Mouse (Mus musculus) mouse trophoblast stem cell (cell line): ENCODE data around the gene Ascc1.

ENCODE experiments used
- in situ Hi-C, 2 experiments: fragments of 300-500 bp; cut with MseI, MboI; formaldehyde crosslinking; loops; 2 replicates in 1 of 2; 3 replicates in 1 of 2; pipeline ENCODE4 v1.15.1; 2025

Ascc1 gene

DNA sequence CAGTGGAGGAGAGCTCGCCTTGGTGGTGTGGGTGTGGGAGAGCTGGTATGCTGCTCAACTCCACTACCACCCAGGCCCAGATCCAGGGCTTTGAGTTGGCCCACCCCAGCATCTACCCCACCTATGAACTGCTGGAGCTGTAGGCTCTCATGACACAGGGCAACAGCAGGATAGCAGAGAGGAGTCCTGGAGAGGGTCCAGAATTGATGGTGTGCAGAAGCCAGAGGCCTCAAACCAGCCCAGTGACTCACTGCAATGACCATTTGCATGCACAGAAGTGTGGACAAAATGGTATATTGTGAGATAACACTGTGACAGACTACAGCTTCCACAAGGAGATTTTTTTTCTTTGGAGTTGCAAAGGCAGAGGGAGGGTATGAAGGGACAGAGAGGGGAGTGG, 21.1 kb downstream of the Ascc1 start:
- in situ Hi-C loops: no loop called here

DNA sequence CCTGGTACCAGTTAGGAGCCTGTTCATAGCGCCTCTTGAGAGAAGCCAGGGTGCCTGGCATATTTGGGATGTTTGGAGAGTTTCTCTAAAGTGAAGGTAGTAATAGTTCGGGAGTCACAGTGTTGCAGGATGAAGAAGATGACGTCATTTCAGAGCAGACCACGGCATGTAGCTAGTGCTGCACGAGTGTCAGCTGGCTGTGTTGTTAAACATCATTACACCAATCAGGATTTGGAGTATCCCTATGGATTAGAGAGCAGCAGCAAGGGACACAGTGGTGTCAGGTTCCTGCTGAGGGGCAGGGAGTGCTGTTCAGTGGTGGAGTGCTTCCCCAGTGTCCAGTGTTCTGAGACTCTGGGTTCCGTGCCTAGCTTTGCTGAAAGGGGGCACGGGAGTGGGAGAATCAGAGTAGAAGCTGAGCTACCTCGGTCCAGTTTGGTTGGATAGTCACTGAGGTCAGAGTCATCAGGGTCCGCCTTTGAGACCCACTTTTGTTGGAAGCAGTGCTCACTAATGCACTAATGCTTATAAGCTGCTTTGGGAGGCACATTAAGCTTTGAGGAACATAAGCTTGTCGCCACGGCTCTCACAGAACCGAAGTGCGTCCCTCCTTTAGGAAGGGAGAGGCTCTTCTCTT, 24.3 kb downstream of the Ascc1 start:
- in situ Hi-C loops: no loop called here

DNA sequence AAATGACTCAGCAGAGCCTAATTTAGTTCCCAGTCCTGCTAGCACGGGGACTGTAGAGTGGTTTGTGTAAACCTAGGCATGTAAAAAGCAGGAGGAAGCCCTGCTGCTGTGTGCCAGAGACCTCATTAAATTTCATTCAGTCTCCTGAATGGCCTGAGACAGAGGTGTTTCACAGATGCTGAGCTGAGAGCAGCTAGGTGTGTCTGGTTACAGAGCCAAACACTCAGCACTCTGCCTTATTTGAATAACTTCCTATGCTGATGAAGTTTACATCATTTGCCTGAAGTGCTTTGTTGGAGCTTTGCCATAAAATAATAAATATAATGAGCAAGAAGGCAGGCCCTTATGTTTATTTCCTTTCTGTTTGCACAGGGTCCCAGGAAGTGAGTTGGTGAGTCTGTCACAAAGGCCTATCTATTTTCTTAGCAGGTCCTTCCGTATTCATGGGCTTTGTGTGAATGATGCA, 25.0 kb downstream of the Ascc1 start:
- in situ Hi-C loops: no loop called here

DNA sequence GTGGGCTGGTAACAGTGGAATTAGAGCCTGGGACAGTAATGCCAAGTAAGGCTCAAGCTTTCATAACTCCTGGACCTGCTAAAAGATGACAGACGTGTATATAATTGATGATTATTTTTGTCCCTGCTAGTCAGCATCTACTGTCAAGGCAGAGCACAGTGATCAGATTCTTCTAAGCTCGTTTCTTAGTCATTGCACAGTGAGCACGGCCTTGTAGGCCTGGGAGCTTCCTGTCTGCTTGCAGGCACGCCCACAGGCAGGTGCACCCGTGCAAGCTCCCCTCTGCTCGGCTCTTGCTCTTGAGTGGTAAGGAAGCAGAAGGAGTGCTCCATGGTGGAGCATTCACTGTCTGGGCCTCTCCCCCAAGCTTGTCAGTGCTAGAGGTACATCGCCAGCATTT, 25.6 kb downstream of the Ascc1 start:
- in situ Hi-C loops: no loop called here

DNA sequence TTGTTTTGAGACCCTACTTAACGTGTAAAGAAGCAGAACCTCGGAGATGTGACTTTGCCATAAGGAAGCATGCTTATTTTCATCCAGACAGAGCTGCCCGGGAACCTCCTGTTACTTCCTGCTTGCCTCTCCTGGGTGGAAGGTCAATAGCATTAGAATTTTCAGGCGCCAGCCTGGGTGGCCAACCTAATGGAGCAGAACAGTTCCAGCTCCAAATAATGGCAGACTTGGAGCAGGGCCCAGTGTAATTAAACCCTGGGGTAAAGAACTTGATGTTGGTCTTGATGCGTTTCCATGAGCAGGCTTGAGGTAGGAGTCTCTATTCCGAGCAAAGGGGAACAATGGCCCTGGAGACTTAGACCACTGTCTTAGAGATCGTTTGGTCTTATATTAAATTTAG, 26.4 kb downstream of the Ascc1 start:
- in situ Hi-C loops: no loop called here

DNA sequence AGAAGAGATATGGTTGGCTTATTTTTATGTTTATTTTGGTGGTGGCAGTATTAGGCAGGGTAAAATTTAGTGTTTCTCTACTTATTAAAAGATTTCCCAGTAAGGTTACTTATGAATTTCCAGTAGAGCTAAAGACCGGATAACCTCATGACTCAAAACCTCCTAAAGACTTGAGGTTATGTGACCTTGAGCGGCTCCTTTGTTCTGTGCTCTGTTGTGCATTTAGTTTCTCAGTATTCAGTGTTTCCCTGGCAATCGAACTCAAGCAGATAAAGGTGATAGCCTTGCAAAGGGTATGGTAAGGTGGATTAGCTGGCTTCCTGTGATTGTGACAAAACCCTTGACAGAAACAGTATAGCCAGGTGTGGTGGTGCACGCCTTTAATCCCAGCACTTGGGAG, 26.8 kb downstream of the Ascc1 start:
- in situ Hi-C loops: no loop called here

DNA sequence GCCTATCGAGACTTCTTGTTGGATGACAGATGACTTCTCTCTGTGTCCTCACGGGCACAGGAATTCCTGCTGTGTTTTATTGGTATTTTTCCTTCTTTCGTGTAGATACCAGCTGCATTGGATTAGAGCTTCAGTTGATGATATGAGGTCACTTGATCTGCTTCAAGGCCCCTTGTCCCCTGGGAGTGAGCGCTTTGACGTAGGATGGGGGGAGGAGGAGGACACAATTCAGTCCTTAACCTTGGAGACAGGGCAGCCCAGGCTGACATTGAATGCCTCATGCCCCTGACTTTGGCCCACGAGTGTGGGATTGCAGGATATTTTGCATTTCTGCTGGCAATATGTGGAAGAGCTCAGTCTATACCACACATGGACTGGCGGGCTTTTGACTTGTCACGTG, 29.0 kb downstream of the Ascc1 start:
- in situ Hi-C loops: no loop called here

DNA sequence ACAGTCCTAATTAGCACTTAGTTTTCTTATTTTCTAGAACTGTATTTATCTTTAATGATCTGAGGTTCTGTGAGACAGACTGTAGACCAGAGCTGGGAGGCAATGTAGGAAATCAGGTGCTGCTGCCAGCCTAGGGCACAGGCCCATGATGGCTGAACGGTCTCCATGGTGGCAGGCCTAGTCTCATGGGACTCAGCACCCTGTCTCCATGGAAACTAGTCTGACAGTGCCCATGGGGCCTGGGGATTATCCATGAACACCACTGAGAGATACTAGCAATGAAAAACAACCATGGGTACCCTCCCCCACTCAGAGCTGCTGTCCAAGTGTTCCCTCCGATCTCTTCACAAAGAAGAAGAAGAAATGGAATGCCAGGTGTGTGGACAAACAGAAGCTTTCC, 29.4 kb downstream of the Ascc1 start:
- in situ Hi-C loops: no loop called here

DNA sequence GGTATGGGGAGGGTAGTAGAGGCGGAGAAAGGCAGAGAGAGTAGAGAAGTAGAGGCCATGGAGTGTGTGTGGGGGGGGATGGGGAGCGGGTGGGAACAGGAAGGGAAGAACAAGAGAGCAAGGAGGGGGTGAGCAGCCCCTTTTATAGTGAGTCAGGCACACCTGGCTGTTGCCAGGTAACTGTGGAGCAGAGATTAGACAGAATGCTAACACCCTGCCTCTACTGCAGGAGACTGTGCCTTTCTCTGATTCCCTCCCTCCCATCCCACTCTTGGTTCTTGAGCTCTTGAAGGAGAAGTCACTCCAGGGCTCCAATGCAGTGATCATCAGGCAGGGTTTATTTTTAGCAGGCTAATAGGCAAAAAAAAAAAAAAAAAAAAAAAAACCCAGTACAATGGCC, 30.0 kb downstream of the Ascc1 start:
- in situ Hi-C loops: no loop called here

DNA sequence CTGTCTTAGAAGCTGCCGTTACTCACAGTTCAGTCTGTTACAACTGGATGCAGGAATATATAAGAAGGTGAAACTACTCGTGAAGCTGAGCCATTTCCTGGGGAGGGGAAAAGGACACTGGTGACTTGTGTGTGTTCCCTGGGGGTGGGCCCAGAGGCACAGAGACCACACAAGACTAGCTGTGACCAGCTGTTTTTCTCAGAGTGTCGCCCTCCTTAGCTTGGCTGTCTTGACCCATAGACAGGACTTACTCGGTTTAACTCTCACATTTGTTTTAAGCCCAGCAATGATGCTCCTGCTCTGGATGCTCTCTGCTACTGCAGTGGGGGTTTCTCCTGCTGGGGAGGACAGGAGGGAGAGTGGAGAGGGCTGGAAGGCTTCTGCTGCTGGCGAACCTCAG, 30.5 kb downstream of the Ascc1 start:
- in situ Hi-C loops: no loop called here

DNA sequence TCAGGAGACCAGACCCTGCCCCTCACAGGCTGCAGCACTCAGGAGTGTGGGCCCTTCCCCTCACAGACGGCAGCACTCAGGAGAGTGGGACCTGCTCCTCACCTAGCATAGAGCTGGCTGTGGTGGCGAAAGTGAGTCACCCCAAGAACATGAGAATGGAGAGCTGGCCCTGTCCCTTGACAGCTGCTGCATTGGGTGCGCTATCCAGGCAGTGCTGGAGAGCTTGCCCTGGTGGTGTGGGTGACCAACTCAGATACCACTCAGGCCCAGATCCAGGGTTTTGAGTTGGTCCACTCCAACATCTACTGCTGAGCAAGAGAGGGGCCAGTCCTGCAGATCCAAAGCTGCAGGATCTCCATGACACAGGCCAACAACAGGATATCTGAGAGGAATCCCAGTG, 32.0 kb downstream of the Ascc1 start:
- in situ Hi-C loops: no loop called here

DNA sequence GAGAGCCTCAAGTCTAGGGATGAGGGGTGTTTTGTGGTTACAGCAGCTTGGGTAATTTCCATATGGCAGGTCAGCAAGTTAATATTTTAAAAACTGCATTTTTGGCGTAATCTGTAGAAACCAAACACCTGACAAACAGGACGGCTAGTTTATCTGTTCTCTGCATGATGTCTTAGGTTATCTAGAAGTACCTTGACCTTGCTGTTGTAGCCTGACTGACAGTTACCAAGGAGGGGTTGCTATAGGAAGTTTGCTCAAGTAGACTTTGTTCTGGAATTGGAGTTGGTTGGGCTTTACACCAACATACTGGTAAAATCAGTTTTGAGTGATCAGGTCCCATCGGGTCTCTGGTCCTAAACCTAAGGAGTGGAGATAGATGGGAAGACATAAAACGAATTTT, 33.1 kb downstream of the Ascc1 start:
- in situ Hi-C loops: no loop called here

DNA sequence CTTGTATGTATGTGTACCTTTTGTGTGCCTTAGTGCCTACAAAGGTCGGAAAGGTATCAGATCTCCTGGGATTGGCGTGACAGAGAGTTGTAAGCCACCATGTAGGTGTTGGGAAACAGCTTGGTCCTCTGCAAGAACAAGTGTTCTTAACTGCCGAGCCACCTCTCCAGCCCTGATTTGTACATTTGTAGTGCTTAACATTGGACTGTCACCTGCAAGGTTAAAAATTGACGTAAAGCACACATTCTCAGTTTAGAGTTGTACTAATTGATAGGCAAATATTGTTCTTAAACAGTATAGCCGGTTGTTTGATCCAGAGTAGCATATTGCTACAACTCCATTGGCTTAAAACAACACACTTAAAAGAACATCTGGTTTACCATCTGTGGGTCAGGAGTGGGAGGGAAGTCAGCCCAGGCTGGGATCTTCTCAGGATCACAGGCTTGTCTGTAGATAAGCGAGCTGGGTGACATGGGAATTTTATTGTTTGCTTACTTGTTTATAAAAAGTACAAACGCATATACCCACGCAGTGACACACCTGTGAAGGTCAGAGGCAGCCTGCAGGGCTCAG, 39.8 kb downstream of the Ascc1 start:
- in situ Hi-C loops: no loop called here

DNA sequence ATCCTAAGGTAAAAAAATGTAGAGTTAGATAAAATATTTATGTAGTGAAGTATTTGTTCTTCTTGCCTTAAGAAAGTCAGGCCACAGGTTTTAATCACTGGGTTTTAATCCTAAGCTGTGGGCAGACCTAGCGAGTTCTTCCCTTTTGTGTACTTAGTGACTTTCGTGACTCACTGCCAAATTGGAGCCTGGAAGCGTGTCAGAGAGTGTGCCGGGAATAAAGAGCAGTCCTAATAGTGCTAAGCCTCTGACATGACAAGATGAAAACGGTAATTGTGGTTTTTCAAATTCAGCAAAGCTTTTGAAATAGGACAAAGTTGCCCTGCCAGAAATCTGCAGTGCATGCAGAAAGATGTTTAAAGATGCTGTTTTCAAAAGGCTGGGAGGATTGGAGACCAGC, 44.1 kb downstream of the Ascc1 start:
- in situ Hi-C loops: no loop called here

DNA sequence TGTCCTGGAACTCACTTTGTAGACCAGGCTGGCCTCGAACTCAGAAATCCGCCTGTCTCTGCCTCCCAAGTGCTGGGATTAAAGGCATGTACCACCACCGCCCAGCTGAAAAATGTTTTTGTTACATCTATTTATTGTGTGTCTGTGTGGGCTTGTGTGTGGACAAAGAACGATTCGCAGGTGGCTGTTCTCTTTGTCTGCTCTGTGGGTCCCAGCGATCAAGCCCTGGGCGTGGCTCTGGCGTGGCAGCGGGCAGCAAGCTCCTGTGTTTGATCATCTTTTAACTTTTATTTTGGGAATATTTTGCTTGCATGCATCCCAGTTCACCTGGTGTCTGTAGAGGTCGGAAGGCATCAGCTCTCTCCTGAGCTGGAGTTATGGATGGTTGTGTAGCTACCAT, 48.0 kb downstream of the Ascc1 start:
- in situ Hi-C loops: no loop called here

DNA sequence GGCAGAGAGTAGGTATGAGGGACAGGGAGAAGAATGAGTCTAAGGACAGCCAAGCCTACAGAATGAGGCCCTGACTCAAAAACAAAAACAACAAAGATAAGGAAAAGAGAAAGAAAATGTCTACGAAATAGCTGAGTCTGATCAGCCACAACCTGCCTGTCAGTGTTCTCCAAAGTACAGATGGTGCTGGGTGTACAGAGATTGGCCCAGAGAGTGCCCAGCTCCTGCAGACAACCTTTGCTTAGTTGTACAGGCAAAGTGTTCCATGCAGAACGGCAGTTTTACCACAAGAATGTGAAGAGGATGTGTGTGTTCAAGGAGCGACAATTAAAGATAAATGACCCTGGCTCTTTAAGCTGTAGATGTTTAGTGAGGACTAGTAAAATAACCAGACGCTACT, 50.5 kb downstream of the Ascc1 start:
- in situ Hi-C loops: no loop called here

DNA sequence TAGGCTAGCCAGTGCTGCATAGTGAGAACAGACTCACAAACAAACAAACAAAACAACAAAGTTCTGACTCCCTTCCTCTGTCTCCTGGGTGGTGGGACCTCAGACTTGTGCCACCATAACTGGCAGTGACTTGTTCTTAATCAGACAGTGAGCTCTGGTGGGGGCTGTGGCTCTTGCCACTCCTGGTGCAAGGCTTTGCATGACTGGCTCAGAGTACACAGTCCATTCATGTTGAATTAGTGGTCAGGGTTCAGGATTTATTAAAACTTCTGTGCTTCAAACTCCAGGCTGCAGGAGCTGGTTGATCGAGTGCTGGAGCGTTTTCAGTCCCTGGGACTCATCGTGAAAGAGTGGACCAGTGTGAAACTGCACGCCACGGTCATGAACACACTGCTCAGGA, 59.6 kb downstream of the Ascc1 start:
- in situ Hi-C loops: no loop called here

DNA sequence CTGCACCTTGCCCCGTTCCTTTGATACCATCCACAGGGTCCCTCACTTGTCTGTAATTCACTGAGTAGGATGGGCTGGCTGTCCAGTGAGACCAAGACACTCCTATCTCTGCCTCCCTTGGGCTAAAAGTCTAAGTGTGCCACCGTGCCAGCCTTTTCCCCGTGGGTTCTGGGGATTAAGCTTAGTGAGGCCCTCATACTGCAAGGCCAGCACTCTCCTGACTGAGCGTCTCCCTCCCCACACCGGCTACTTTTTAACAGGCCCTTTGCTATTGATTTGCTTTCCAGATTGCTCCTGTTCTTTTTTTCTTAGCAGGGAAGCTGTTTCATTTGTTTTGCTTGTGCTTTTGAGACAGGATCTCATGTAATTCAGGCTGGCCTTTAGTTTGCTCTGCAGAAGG, 60.3 kb downstream of the Ascc1 start:
- in situ Hi-C loops: no loop called here

DNA sequence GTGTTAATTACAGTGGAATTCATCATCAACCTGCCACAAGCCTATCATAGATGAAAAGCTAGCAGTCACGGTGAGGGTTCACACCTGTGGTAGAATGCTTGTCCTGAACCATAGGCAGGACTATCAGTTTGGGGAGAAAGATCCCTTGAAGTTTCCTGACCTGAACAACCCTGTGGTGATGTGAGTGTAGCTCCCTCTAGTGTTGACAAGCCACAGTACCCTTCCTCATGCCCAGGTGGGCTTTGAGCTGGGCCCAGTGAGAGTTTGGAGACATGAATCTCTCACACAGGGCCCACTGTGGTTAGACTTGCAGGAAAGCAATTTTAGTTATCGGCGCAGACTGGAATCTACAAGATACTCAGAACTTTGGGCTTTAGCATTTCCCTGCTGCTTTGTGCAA, 63.9 kb downstream of the Ascc1 start:
- in situ Hi-C loops: no loop called here

DNA sequence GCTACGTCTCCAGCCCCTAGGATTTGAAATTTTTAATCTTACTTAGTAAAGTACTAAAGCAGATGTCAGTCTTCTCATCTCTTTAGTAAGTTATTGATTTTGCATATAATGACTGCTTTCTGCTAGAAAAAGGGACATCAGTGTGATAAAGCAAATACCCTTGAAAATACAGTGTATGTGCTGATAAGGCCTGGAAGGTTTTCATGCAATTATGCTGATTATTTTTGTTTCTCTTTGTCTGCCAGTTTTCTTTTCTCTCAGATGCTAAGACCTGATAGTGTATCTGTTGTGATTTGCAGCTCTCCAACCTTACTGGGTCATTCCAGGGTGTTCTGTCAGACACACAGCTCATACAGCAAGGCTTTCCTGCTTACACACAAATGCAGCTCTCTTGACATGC, 72.6 kb downstream of the Ascc1 start:
- in situ Hi-C loops: no loop called here

DNA sequence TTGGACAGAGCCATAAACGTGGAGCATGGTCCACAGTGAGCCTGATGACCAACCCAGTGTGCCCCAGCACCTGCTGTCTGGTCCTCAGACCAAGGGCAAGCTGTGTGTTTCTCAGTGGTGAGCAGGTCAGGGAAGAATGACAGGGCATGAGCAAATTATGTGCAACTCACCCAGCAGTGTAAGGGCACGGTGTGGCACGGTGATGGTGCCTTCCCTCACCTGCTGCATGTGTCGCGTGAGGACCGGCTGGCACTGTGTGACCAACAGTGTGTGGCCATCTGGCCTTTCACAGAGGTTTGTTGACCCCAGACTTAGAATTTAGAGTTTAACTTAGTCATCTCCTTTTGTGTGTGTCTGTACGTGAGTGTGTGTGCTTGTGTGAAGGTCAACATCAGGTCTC, 74.6 kb downstream of the Ascc1 start:
- in situ Hi-C loops: no loop called here

DNA sequence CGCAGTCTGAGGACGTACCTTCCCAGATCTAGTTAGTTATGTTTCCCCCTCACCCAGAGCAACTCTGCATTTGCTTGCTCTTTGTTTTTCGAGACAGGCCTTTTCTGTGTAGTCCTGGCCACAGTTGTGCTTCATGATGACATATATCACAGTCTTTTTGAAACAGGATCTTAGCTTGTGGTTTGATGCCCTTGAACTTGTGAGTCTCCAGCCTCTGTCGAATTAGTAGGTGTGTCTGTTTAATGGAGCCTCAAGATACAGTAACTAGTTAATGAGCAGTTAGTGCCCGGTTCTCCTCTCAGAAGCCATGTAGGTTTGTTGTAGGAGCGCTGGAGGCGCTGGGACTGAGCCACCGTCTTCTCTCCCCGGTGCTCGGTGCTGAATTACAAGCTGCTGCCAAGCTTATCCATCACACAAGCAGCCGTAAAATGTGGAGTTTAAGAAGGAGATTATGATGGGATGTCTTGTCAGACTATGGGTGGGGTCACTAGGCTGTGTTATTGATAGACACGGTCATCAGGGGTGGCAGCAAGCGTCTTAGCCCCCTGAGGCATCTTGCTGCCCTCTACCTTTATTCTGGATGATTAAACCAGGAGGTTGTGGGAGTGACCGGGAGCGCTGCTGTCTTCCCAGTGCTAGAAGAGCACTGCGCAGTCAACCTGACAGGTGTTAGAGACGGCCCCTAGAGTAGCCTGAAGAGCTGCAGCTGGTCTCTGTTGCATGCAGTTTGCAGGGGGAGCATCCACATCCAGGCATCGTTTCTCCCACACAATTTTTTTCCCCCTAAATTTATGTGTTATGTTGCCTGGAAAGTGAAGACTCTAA, 75.3 kb downstream of the Ascc1 start:
- in situ Hi-C loops: no loop called here

DNA sequence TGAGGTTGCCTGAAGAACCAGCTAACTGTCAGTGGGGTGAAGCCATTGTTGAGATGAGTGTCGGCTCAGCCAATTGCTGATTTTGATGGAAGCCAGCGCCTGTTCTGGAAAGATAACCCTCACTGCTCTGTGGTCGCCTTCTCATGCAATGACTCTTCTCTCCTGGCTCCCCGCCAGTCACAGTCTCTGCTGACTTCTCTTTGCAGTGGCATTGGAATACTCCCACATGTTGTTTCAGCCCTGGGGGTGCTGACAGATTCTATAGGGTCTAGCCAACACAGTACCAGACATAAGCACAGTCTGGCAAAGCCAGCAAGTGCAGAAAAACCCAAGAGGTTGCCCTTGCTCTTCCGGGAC, 75.9 kb downstream of the Ascc1 start:
- in situ Hi-C loops: no loop called here
